Mouse (Mus musculus): Measurements from ENCODE around the gene Dnase1l3. TPM values are rescaled to one million over a fixed set of nuclear protein-coding genes. Genes with fewer than 3 reads are reported as not detected.

Gene Dnase1l3
- 1.2 TPM in 2 replicates for polyA plus RNA-seq (2015; fragmentation: Nextera tagmentation; extraction: Ambion mirVana)

GRCm38 (mm10) chr14:7994271-7994767 lies at the start of gene Dnase1l3:
Gene Dnase1l3, minus strand, starts transcription at chr14:7994573.

DNA sequence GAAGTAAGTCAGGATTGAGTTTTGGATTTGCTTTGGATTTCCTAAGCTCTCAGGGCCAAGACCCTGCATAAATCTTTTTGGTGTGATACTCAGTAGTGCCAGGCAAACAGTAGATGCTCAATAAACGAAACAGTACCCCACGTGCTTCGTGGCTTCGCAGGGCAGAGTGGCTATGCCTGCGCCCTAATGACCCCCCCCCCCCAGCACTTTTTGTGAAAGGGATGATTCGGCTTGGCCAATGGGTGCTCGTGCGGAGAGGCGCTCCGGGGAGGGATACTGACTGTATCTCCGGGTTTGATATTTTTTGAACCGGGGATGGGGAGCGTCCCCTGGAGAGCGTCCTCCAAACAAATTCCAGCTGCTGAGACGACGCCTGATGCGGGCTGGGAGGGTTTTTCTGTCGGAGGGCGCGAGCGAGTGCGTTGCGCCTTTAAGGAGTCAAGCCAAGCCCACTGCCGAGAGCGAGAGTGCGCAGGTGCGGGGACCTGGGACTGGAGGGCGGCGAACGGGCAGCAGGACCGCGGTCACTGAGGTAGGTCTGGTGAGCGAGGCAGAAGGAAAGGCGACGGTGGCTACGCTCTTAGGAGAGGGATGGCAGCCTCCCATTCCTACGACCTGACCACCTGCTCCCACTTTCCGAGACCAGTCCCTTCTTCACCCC lies 8.2 kb upstream of the Dnase1l3 start, which contains the start of gene Abhd6:
Abhd6 (plus strand) TSS at position 471 of the 661 bp plus-strand sequence.

GRCm38 (mm10) chr14:7957049-7957448 lies 37.3 kb downstream of the Dnase1l3 start, which contains the start of gene Gm45521:
Gene Gm45521, plus strand, starts transcription at chr14:7957288.

Other genes starting within 250 kb of the Dnase1l3 start
- not detected in 2 replicates for gene Gm26661, start 203.0 kb downstream of the Dnase1l3 start, polyA plus RNA-seq (2015; fragmentation: Nextera tagmentation; extraction: Ambion mirVana)
- 17.0 and 17.8 TPM in 2 replicates for gene Flnb, start 176.6 kb downstream of the Dnase1l3 start, polyA plus RNA-seq (2015; fragmentation: Nextera tagmentation; extraction: Ambion mirVana)
- gene Gm45521, start 37.3 kb downstream of the Dnase1l3 start, polyA plus RNA-seq (2015; fragmentation: Nextera tagmentation; extraction: Ambion mirVana): not detected in 2 replicates
- gene Abhd6, start 8.3 kb upstream of the Dnase1l3 start, polyA plus RNA-seq (2015; fragmentation: Nextera tagmentation; extraction: Ambion mirVana): 15.3 and 18.1 TPM in 2 replicates
- 42.7 and 43.7 TPM in 2 replicates for gene Rpp14, start 85.8 kb upstream of the Dnase1l3 start, polyA plus RNA-seq (2015; fragmentation: Nextera tagmentation; extraction: Ambion mirVana)
- gene Pxk, start 103.6 kb upstream of the Dnase1l3 start, polyA plus RNA-seq (2015; fragmentation: Nextera tagmentation; extraction: Ambion mirVana): 36.7 and 41.8 TPM in 2 replicates
- gene Pdhb, start 178.5 kb upstream of the Dnase1l3 start, polyA plus RNA-seq (2015; fragmentation: Nextera tagmentation; extraction: Ambion mirVana): 135 and 141 TPM in 2 replicates
- gene Kctd6, start 219.6 kb upstream of the Dnase1l3 start, polyA plus RNA-seq (2015; fragmentation: Nextera tagmentation; extraction: Ambion mirVana): 11.6 and 12.2 TPM in 2 replicates